Mouse (Mus musculus) olfactory bulb, adult 2 months (tissue): ENCODE measurements at regions not wholly inside any gene's neighbourhood (a gene's known extent, or its start where the extent isn't known, plus 50 kb on each side); places are given as distances from the start of the nearest gene placed in this dataset.

Experiments
- CTCF ChIP-seq: fragments of 200-500 bp; IDR thresholded peaks from 2 replicates; pipeline ENCODE4 v1.5.1; 2012; ENCODE audit warnings: low read depth, mild to moderate bottlenecking, low read length, moderate library complexity; ENCODE audit not compliant: insufficient read depth
- POLR2A ChIP-seq: fragments of 200-500 bp; IDR thresholded peaks from 2 replicates; pipeline ENCODE4 v1.6.1; 2012; ENCODE audit warnings: mild to moderate bottlenecking, low read depth, low read length, moderate library complexity; ENCODE audit not compliant: insufficient read depth

- TF ChIP-seq CTCF = no peak
- no peak for TF ChIP-seq POLR2A
These were observed 156.3 kb upstream of the Adgrl2 start for GRCm38 (mm10) chr3:149146673-149147072.
